Mouse (Mus musculus) ES-E14 (cell line): ENCODE data around the gene Ccdc51. TPM values are rescaled to one million over a fixed set of nuclear protein-coding genes. Genes with fewer than 3 reads are reported as not detected.
A peak's percentile ranks its signal among the peaks of the same experiment; 100 is the strongest.

Experiments
- DNase-seq: peaks from one replicate; pipeline ENCODE4 v3.0.0-alpha.2; 2013; ENCODE audit warnings: low read depth, low spot score
- H3K27ac ChIP-seq: 2 replicates; pipeline ENCODE4 v1.5.1; 2012; ENCODE audit warnings: low read depth, mild to moderate bottlenecking, low read length, moderate library complexity, mixed read lengths; ENCODE audit not compliant: poor library complexity, insufficient read depth, severe bottlenecking
- H3K36me3 ChIP-seq: 2 replicates; pipeline ENCODE4 v1.6.1; 2012; ENCODE audit warnings: mild to moderate bottlenecking, low read length, moderate library complexity, mixed read lengths; ENCODE audit not compliant: control insufficient read depth, poor library complexity, insufficient read depth, severe bottlenecking
- H3K4me1 ChIP-seq, 2 experiments: fragments of 150-350 bp in 1 of 2; sonication (generic) in 1 of 2; 2 replicates each; pipeline ENCODE4 v1.6.1; 2012; ENCODE audit warnings: low read length in 2 of 2, mild to moderate bottlenecking in 1 of 2, mixed read lengths in 1 of 2; ENCODE audit not compliant: control insufficient read depth in 2 of 2, insufficient read depth in 2 of 2, poor library complexity in 1 of 2
- H3K4me3 ChIP-seq, 2 experiments: fragments of 150-350 bp in 1 of 2; sonication (generic) in 1 of 2; 2 replicates each; pipeline ENCODE4 v1.5.1; 2012; ENCODE audit warnings: low read length in 2 of 2, low read depth in 1 of 2, mild to moderate bottlenecking in 1 of 2, mixed read lengths in 1 of 2; ENCODE audit not compliant: insufficient read depth in 1 of 2, poor library complexity in 1 of 2, severe bottlenecking in 1 of 2
- H3K9ac ChIP-seq: 2 replicates; pipeline ENCODE4 v1.6.1; 2012; ENCODE audit warnings: low read depth, mild to moderate bottlenecking, low read length, mixed read lengths; ENCODE audit not compliant: poor library complexity, insufficient read depth, severe bottlenecking
- H3K9me3 ChIP-seq: fragments of 150-350 bp; sonication (generic); 2 replicates; pipeline ENCODE4 v1.6.1; 2012; ENCODE audit warnings: low read depth, mild to moderate bottlenecking, low read length; ENCODE audit not compliant: control insufficient read depth, insufficient read depth
- CHD2 ChIP-seq: IDR thresholded peaks from 2 replicates; pipeline ENCODE4 v1.6.1; 2014; ENCODE audit warnings: mild to moderate bottlenecking, low read depth, low read length, inconsistent platforms
- HCFC1 ChIP-seq: IDR thresholded peaks from 2 replicates; pipeline ENCODE4 v1.6.1; 2012; ENCODE audit warnings: low read length, inconsistent platforms, borderline replicate concordance; ENCODE audit not compliant: insufficient read depth
- MAFK ChIP-seq: IDR thresholded peaks from 2 replicates; pipeline ENCODE4 v1.6.1; 2014; ENCODE audit warnings: mild to moderate bottlenecking, low read depth, low read length, inconsistent platforms; ENCODE audit not compliant: insufficient read depth
- ZC3H11A ChIP-seq: IDR thresholded peaks from 2 replicates; pipeline ENCODE4 v1.6.1; 2012; ENCODE audit warnings: low read depth, mild to moderate bottlenecking, inconsistent platforms, low read length, borderline replicate concordance
- ZNF384 ChIP-seq: IDR thresholded peaks from 2 replicates; pipeline ENCODE4 v1.6.1; 2012; ENCODE audit warnings: low read depth, low read length, inconsistent platforms
- in situ Hi-C, 2 experiments: fragments of 600-800 bp; cut with MboI; formaldehyde crosslinking; loops; one replicate each; pipeline ENCODE4 v1.15.1; 2025; ENCODE audit warnings: low sequenced_read_pairs in 2 of 2, inconsistent platforms in 1 of 2; ENCODE audit not compliant: unreplicated experiment in 2 of 2
- total RNA-seq: library from RNA; depleted of rRNA; stranded (reverse); fragments of 300-350 nt; gene quantifications from 2 replicates; pipeline ENCODE4 v1.2.3, GENCODE M21; 2012

Ccdc51 gene
- total RNA-seq, 1 experiment: 11.8 TPM

DNA sequence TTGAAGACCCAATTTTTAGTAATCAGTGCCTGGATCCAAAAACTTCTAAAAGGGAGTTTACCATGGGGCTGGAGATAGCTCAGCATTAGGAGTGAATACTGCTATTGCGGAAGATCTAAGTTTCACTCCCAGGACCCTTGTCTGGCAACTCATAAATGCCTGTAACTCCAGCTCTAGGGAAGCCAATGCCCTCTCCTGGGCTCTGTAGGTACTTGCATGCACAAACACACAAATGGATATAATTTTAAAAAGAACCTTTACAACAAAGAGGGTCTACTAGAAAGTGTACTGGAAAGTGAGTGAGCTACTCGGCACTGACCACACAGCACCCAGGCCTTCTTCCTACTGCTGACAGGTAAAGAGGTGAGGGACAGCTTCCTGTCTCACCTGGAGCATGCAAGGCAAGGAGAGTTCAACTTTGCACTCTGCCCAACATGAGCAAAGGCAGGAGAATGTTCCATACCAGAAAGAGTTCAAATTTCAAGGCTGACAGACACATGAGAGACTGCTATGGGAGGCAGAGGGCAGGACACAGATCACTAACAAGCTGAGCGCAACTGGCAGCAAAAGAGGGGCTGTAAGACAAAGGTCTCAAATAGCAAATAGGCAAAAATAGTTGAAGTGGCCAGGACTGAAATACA, 14.1 kb upstream of the Ccdc51 start:
- peaks cover 40% of the 10 kb centered on the region for H3K36me3 ChIP-seq
- H3K9me3 ChIP-seq: no peaks in the 10 kb centered on the region
- H3K9ac ChIP-seq: no peak overlapping the region
- TF ChIP-seq ZNF384 (no peak), MAFK (no peak), CHD2 (no peak), HCFC1 (no peak), ZC3H11A (no peak)
- H3K4me3 ChIP-seq: no peak overlapping the region
- in situ Hi-C loops: no loop called here
- no peak overlapping the region for H3K27ac ChIP-seq
- no peak for DNase-seq
- peaks cover 0 to 3% of the 10 kb centered on the region in 2 experiments; a peak in 1 of 4 replicates for H3K4me1 ChIP-seq

- peak; percentile 74 for TF ChIP-seq HCFC1
- no peak for TF ChIP-seq CHD2
- TF ChIP-seq ZNF384: 0 out of 2 replicates have a peak, but pooled peaks have one; percentile 7
- TF ChIP-seq MAFK: no peak
- no peak for TF ChIP-seq ZC3H11A
These were observed 8.4 kb upstream of the Ccdc51 start, which contains the start of gene Atrip for GRCm38 (mm10) chr9:109073661-109074573. TSS of gene Atrip (minus strand) at chr9:109074124.

GRCm38 (mm10) chr9:109080516-109080915, 1.8 kb upstream of the Ccdc51 start:
- in situ Hi-C loops: no loop called here
- no peak for TF ChIP-seq CHD2
- no peak for TF ChIP-seq MAFK
- TF ChIP-seq HCFC1: no peak
- TF ChIP-seq ZC3H11A: no peak
- TF ChIP-seq ZNF384: no peak
- H3K27ac ChIP-seq: no peak overlapping the region
- H3K4me1 ChIP-seq: peaks cover 0 to 4% of the 10 kb centered on the region in 2 experiments; a peak in 1 of 4 replicates
- peaks cover 5% of the 10 kb centered on the region for H3K36me3 ChIP-seq
- no peak overlapping the region for H3K4me3 ChIP-seq
- H3K9me3 ChIP-seq: no peaks in the 10 kb centered on the region
- no peak overlapping the region for H3K9ac ChIP-seq
- no peak for DNase-seq

More at GRCm38 (mm10) chr9:109073661-109074573, 8.4 kb upstream of the Ccdc51 start, which contains the start of gene Atrip:
- peak within 1 kb of the TSS; percentile 91 for H3K9ac ChIP-seq
- H3K36me3 ChIP-seq: peaks cover 15% of the 10 kb centered on the region
- H3K4me1 ChIP-seq: peaks cover 0 to 3% of the 10 kb centered on the region in 2 experiments; a peak in 1 of 4 replicates
- in situ Hi-C loops: no loop called here
- 0 out of 2 replicates have a peak within 1 kb of the TSS, but pooled peaks have one; percentile 12 for H3K27ac ChIP-seq
- H3K4me3 ChIP-seq: peak within 1 kb of the TSS; percentile 87 to 90
- no peaks in the 10 kb centered on the region for H3K9me3 ChIP-seq
- DNase-seq: peak; percentile 74

- H3K36me3 ChIP-seq: peaks cover 5% of the 10 kb centered on the region
- H3K4me3 ChIP-seq: peak overlapping the region; percentile 67 to 94
- H3K9me3 ChIP-seq: no peaks in the 10 kb centered on the region
- in situ Hi-C loops: no loop called here
- peak overlapping the region; percentile 99 for H3K9ac ChIP-seq
- peak overlapping the region; percentile 70 for H3K27ac ChIP-seq
- DNase-seq: no peak
- TF ChIP-seq CHD2 (no peak), MAFK (no peak), ZNF384 (no peak), ZC3H11A (no peak), HCFC1 (no peak)
- peaks cover 0 to 9% of the 10 kb centered on the region in 2 experiments; a peak in 1 of 4 replicates for H3K4me1 ChIP-seq
These were observed 557 bp upstream of the Ccdc51 start for GRCm38 (mm10) chr9:109081749-109082123.
